Mouse (Mus musculus): Measurements from ENCODE around the gene Gpkow. TPM values are rescaled to one million over a fixed set of nuclear protein-coding genes. Genes with fewer than 3 reads are reported as not detected.

Gpkow gene
- polyA plus RNA-seq, 2 experiments: 7.0 to 12.6 TPM

GRCm38 (mm10) chrX:7674284-7675000, 22.5 kb upstream of the Gpkow start:
- no peaks in the 10 kb centered on the region for H3K27me3 ChIP-seq (ENCODE audit: control insufficient read depth, insufficient read depth, low read length)
- no peak overlapping the region for H3K27ac ChIP-seq
- DNase-seq (ENCODE audit: low read depth in 3 of 3, low spot score in 3 of 3): no peak
- 16% methylated on average over 28 of the region's 28 CpGs for WGBS (ENCODE audit: insufficient replicate concordance)
- H3K4me1 ChIP-seq (replicated peaks; ENCODE audit: control insufficient read depth in 2 of 2, insufficient read depth in 2 of 2, low read length in 1 of 2): peaks cover 0 to 15% of the 10 kb centered on the region in 2 experiments; a peak in 2 of 4 replicates
- H3K4me3 ChIP-seq (ENCODE audit: insufficient read depth in 1 of 2, low read depth in 2 of 2, low read length in 2 of 2): peak overlapping the region; percentile 18 to 40
- TF ChIP-seq EP300 (IDR thresholded peaks at IDR 0.05; ENCODE audit: low read depth) (no peak), CTCF (IDR thresholded peaks at IDR 0.05; ENCODE audit: low read depth) (no peak)
- no peak for ATAC-seq (ENCODE audit: insufficient read depth)
- peak overlapping the region; percentile 31; the same call in 1 of the 2 replicates for H3K9ac ChIP-seq (replicated peaks)
- H3K4me2 ChIP-seq (ENCODE audit: low read depth): peak overlapping the region; percentile 62
- no peaks in the 10 kb centered on the region for H3K36me3 ChIP-seq (replicated peaks; ENCODE audit: control insufficient read depth, insufficient read depth, low read depth)
- H3K9me3 ChIP-seq (ENCODE audit: control insufficient read depth, low read length): no peaks in the 10 kb centered on the region

DNA sequence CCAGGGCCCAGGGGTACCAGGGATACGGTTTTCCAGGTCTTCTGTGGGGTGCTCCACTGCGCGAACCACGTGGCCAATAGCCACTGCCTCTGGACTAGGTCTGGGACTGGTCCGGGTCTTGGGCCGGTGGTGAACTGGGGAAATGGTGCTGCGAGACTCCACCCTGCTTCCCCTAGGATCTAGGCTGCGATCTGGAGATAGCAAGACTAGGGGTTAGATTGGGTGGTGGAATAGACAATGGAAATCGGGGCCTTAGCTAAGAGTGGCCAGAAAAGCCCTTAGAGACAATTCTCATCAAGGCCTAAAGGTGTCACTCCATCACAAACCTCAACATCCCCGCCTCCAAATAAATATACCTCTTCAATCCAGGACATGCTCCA, 21.9 kb upstream of the Gpkow start:
- Histone ChIP-seq H3K27ac (no peak overlapping the region), H3K9ac (replicated peaks) (peak overlapping the region; percentile 31; the same call in 1 of the 2 replicates), H3K4me2 (ENCODE audit: low read depth) (peak overlapping the region; percentile 62), H3K36me3 (replicated peaks; ENCODE audit: control insufficient read depth, insufficient read depth, low read depth) (no peaks in the 10 kb centered on the region), H3K4me3 (ENCODE audit: insufficient read depth in 1 of 2, low read depth in 2 of 2, low read length in 2 of 2) (peak overlapping the region; percentile 18 to 40; a peak in 3 of 4 replicates), H3K9me3 (ENCODE audit: control insufficient read depth, low read length) (no peaks in the 10 kb centered on the region), H3K4me1 (replicated peaks; ENCODE audit: control insufficient read depth in 2 of 2, insufficient read depth in 2 of 2, low read length in 1 of 2) (peaks cover 0 to 13% of the 10 kb centered on the region in 2 experiments; a peak in 2 of 4 replicates), H3K27me3 (ENCODE audit: control insufficient read depth, insufficient read depth, low read length) (no peaks in the 10 kb centered on the region)
- ATAC-seq (ENCODE audit: insufficient read depth) (no peak), DNase-seq (ENCODE audit: low read depth in 3 of 3, low spot score in 3 of 3) (no peak)
- no peak for TF ChIP-seq CTCF (IDR thresholded peaks at IDR 0.05; ENCODE audit: low read depth)
- no peak for TF ChIP-seq EP300 (IDR thresholded peaks at IDR 0.05; ENCODE audit: low read depth)
- WGBS (ENCODE audit: insufficient replicate concordance): 19% methylated on average over 10 of the region's 10 CpGs

- no peak for DNase-seq (ENCODE audit: low read depth in 3 of 3, low spot score in 3 of 3)
- Histone ChIP-seq H3K4me2 (ENCODE audit: low read depth) (no peak overlapping the region), H3K4me1 (replicated peaks; ENCODE audit: control insufficient read depth in 2 of 2, insufficient read depth in 2 of 2, low read length in 1 of 2) (no peaks in the 10 kb centered on the region), H3K27ac (no peak overlapping the region), H3K9me3 (ENCODE audit: control insufficient read depth, low read length) (no peaks in the 10 kb centered on the region), H3K36me3 (replicated peaks; ENCODE audit: control insufficient read depth, insufficient read depth, low read depth) (no peaks in the 10 kb centered on the region), H3K9ac (replicated peaks) (no peak overlapping the region), H3K27me3 (ENCODE audit: control insufficient read depth, insufficient read depth, low read length) (no peaks in the 10 kb centered on the region), H3K4me3 (ENCODE audit: insufficient read depth in 1 of 2, low read depth in 2 of 2, low read length in 2 of 2) (no peak overlapping the region)
- 24% methylated on average over 3 of the region's 3 CpGs for WGBS (ENCODE audit: insufficient replicate concordance)
- TF ChIP-seq EP300 (IDR thresholded peaks at IDR 0.05; ENCODE audit: low read depth) (no peak), CTCF (IDR thresholded peaks at IDR 0.05; ENCODE audit: low read depth) (no peak)
- ATAC-seq (ENCODE audit: insufficient read depth): no peak
These were observed 17.9 kb upstream of the Gpkow start for GRCm38 (mm10) chrX:7678986-7679385.

GRCm38 (mm10) chrX:7679405-7680056, 17.4 kb upstream of the Gpkow start:
- Histone ChIP-seq H3K9me3 (ENCODE audit: control insufficient read depth, low read length) (no peaks in the 10 kb centered on the region), H3K9ac (replicated peaks) (no peak overlapping the region), H3K27ac (no peak overlapping the region), H3K4me2 (ENCODE audit: low read depth) (peak overlapping the region; percentile 56), H3K36me3 (replicated peaks; ENCODE audit: control insufficient read depth, insufficient read depth, low read depth) (no peaks in the 10 kb centered on the region), H3K4me1 (replicated peaks; ENCODE audit: control insufficient read depth in 2 of 2, insufficient read depth in 2 of 2, low read length in 1 of 2) (no peaks in the 10 kb centered on the region), H3K4me3 (ENCODE audit: insufficient read depth in 1 of 2, low read depth in 2 of 2, low read length in 2 of 2) (peak overlapping the region; percentile 1 to 39; a peak in 3 of 4 replicates), H3K27me3 (ENCODE audit: control insufficient read depth, insufficient read depth, low read length) (no peaks in the 10 kb centered on the region)
- DNase-seq (ENCODE audit: low read depth in 3 of 3, low spot score in 3 of 3) (peak; percentile 69 to 72 (median 72)), ATAC-seq (ENCODE audit: insufficient read depth) (peak; percentile 95)
- TF ChIP-seq CTCF (IDR thresholded peaks at IDR 0.05; ENCODE audit: low read depth): peak; percentile 92
- no peak for TF ChIP-seq EP300 (IDR thresholded peaks at IDR 0.05; ENCODE audit: low read depth)
- WGBS (ENCODE audit: insufficient replicate concordance): 10% methylated on average over 27 of the region's 27 CpGs

DNA sequence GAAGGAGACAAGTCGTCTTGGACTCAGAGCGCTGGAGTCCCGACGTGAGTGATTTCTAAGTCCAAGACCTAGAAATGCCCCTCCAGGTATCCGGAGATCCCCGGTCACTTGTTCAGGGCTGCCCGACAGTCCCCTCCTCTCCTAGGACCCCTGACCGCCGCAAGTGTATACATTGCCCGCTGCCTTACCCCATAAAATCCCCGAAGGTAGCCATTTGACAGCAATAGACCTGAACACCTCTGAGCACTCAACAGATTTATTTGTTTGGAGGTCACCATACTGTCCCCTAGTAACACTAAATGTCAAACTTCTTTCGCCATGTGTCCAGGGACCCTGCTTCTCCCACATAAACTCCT, 16.9 kb upstream of the Gpkow start:
- DNase-seq (ENCODE audit: low read depth in 3 of 3, low spot score in 3 of 3) (no peak), ATAC-seq (ENCODE audit: insufficient read depth) (no peak)
- Histone ChIP-seq H3K9me3 (ENCODE audit: control insufficient read depth, low read length) (no peaks in the 10 kb centered on the region), H3K36me3 (replicated peaks; ENCODE audit: control insufficient read depth, insufficient read depth, low read depth) (no peaks in the 10 kb centered on the region), H3K4me1 (replicated peaks; ENCODE audit: control insufficient read depth in 2 of 2, insufficient read depth in 2 of 2, low read length in 1 of 2) (no peaks in the 10 kb centered on the region), H3K4me3 (ENCODE audit: insufficient read depth in 1 of 2, low read depth in 2 of 2, low read length in 2 of 2) (peak overlapping the region; percentile 1 to 39; a peak in 2 of 4 replicates), H3K9ac (replicated peaks) (no peak overlapping the region), H3K27me3 (ENCODE audit: control insufficient read depth, insufficient read depth, low read length) (no peaks in the 10 kb centered on the region), H3K27ac (no peak overlapping the region), H3K4me2 (ENCODE audit: low read depth) (peak overlapping the region; percentile 56)
- no peak for TF ChIP-seq CTCF (IDR thresholded peaks at IDR 0.05; ENCODE audit: low read depth)
- TF ChIP-seq EP300 (IDR thresholded peaks at IDR 0.05; ENCODE audit: low read depth): no peak
- WGBS (ENCODE audit: insufficient replicate concordance): 24% methylated on average over 12 of the region's 12 CpGs

All from liver, embryonic 14.5 days (tissue).